Mouse (Mus musculus) kidney, postnatal 25 days (tissue): Measurements from ENCODE around the gene Ptgis.

Experiments used
- DNase-seq, 2 experiments: peaks; one replicate each; pipeline ENCODE4 v3.0.0; 2021; ENCODE audit warnings: mixed read lengths in 2 of 2

Ptgis gene

GRCm38 (mm10) chr2:167263040-167263810, 22.8 kb upstream of the Ptgis start:
- DNase-seq, result peak in 1 of 2 experiments; percentile 17

- DNase-seq, result peak in 1 of 2 experiments; percentile 30
Measured at GRCm38 (mm10) chr2:167262433-167262832, 22.0 kb upstream of the Ptgis start.

- peak in 1 of 2 experiments; percentile 51 for DNase-seq
Measured at GRCm38 (mm10) chr2:167261106-167261505, 20.7 kb upstream of the Ptgis start.

- DNase-seq, result no peak
Measured at GRCm38 (mm10) chr2:167257790-167258189, 17.4 kb upstream of the Ptgis start.

DNA sequence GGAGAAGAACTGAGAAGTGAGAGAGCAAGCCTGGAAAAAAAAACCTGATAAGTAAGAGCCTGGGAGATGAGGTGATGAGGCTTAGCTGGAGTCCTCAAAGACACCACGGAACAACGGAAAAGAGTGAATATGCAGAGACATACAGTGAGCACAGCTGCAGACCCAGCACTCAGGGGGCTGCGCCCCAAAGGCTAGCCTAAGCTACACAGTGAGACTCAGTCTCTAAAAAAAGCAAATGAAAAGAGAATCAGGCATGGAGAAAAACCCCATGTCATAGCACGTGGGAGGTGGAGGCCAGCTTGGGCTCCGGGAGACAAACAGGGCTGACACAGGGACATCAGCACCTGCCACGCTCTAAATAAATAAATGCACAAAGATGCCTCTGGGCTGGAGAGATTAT, 14.4 kb upstream of the Ptgis start:
- no peak for DNase-seq

DNA sequence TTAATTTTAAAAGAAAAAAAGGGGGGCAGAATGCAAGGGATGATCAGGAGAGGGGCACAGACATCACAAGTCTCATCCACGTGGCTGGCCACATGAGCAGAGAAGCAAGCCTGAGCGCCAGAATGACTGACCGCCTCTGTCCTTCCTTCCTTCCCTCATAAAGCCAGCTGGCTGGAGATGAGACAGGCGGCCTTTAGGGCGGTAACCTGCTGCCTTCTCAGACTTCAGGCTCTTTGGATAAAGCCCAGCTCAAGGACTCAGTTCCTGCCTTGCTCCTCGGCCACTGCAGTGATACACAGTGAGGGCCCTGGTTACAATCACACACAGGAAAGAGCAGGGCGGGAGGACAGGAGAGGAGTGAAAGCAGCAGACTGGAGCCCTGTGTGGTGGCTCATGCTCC, 13.8 kb upstream of the Ptgis start:
- peak; percentile 67 to 89 for DNase-seq

DNA sequence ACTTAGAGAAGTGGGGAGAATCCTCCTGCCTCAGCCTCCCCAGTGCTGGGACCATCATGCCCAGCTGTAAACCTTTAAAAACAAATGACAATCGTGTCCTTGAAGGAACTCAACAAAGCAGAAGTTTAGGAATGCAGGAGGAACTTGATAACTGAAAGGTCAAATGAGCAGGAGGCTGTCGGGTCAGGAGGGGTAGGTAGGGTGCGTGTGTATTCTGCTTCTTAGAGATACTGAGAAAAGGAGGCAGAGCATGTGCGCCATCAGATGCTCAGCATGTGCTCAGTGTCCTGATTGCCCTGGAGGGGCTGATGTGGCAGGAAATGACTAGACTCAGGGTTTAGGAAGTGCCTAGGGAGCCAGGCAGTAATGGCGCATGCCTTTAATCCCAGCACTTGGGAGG, 13.1 kb upstream of the Ptgis start:
- no peak for DNase-seq

DNA sequence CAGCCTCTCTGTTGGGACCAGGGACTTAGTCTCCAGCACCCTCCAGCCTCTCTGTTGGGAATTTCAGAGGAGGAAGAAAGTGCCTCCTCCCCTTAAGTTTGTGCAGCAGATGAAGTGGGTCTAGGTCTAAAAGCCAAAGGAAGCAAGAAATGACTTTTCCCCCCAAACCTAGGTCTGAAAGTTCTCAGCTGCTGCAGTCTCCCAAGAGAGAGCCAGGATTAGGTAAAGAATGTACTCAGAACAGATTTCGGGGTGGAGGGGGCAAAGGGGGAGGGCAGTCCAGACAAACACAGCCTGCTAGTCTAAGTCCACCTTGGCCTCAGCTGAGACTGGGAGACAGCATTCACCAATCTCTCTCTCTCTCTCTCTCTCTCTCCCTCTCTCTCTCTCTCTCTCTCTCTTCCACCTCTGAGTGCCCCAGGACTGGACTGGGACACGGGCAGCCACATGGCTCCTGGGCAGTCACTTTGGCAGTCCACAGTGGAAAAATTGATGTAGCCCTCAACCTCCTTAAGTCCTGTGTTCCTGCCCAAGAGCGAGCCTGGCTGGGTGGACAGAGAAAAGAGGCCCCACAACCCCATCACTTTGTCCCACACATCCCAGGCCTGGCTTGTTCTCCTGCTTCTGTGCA, 11.8 kb upstream of the Ptgis start:
- DNase-seq, result no peak

- DNase-seq, result peak; percentile 58 to 65
Measured at GRCm38 (mm10) chr2:167250736-167251337, 10.4 kb upstream of the Ptgis start.

GRCm38 (mm10) chr2:167250003-167250735, 9.8 kb upstream of the Ptgis start:
- no peak for DNase-seq

- peak; percentile 29 to 73 for DNase-seq
Measured at GRCm38 (mm10) chr2:167249591-167249990, 9.2 kb upstream of the Ptgis start.

DNA sequence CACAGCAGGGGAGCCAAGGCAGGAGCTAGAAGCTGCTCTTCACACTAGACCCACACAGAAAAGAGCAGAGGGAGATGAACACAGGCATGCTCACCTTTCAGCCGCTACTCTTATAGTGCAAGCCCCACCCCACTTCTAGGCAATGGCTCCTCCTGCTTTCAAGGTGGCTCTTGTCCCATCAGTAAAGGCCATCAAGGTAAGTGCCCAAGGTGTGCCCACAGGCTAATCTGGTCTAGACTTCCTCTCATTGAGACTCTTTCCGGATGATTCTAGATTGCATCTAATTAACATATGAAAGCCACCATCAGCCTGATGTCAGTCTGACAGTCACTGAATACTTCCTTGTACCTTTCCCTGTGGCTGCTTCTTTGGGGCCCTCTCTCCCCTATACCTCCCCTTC, 7.4 kb upstream of the Ptgis start:
- DNase-seq, result no peak

- DNase-seq, result no peak
Measured at GRCm38 (mm10) chr2:167246704-167247103, 6.3 kb upstream of the Ptgis start.

- DNase-seq, result no peak
Measured at GRCm38 (mm10) chr2:167244892-167245291, 4.5 kb upstream of the Ptgis start.

DNA sequence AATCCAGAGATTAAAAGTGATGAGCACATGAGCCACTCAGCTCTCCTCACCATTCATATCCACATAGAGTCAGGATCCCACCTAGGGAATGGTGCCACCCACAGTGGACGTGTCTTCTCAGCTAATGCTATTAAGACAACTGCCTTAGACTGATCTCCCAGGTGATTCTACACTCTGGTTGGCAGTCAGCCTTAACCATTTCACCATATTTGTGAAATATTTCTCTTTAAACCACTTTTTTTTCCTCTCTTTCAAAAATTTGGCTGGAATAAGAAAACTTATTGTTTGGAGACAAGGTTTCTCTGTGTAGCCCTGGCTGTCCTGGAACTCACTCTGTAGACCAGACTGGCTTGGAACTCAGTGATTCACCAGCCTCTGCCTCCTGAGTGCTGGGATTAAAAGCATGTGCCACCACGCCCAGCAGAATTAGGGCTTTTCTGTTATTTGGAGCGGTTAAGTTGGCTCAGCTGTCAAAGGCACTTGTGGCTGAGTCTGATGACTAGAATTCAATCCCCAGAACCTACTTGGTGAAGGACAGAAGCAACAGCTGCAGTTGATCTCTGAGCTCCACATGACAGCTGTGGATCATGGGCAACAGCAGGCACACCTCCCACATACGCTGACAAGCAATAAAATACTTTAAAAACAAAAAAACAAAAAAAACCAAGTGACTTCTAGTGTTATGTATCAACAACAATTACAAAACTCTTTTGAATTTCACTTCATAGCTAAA, 3.6 kb upstream of the Ptgis start:
- no peak for DNase-seq

GRCm38 (mm10) chr2:167239262-167239661, 1.1 kb downstream of the Ptgis start:
- DNase-seq, result no peak

DNA sequence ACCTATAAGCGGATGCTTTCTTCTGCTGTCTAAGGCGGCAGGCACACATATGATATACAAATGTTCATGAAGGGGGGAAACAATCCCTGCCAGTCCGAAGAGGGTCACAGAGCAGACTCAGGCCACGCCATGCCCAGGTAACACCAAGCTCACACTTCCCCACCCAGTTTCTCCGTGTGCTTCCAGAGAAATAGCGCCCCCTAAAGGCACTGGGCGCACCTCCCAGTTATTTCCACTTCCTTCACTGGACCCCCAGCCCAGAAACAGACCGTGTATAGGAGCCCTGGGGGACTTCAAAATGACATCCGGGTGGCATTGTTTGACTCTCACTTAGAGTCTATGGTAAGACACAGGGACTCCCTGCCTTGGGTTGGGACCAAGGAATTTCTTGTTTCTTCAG, 3.2 kb downstream of the Ptgis start:
- no peak for DNase-seq

DNA sequence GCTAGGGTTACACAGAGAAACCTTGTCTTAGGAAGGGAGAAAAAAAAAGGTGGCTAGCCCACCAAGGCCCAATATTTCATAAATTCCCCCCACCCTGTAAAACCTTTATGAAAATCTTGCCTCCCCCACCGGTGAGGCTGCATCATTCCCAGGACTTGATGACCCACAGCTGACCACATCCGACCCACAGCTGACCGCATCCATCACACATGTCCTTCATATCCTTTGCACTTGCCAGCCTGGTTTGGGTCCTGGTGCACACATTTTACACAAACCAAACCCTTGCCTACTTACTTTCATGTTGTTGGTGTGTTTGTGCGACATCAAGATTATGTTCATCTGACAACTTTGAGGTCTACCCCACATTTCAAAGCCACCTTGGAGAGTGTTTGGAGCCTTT, 4.2 kb downstream of the Ptgis start:
- DNase-seq, result no peak

DNA sequence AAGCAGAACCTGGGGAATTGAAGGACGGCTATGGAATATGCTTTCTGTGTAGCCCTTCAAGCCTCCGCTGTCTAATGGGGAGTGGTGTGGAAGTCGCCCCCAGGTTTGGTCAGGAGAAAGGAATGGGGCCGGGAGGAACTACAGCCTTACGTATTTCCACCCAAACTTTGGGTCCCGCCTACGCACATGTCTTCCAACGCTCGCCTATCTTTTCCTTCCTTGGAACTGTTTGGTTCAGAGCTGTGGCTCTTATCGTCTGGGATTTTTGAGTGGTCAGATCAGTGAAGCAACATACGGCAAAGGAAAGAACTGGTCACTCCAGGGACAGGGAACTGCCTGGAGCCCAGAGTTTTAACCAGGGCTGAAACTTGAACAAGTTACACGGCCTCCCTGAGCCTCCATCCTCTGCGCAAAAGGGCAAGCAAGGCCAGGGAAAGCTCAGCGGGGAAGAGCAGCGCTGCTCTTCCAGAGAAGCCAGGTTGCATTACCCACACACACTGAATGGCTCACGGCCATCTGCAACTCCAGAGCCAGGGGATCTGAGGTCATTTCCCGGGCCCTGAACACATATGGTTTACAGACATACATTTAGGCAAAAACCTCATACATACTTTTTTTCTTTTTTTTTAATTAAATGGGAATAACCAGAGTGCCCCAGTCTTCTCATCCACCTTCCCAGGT, 4.9 kb downstream of the Ptgis start:
- no peak for DNase-seq

GRCm38 (mm10) chr2:167233771-167234170, 6.6 kb downstream of the Ptgis start:
- no peak for DNase-seq

GRCm38 (mm10) chr2:167233009-167233335, 7.4 kb downstream of the Ptgis start:
- no peak for DNase-seq
